Mouse (Mus musculus): Measurements from ENCODE around the gene Sfxn2.

DNA sequence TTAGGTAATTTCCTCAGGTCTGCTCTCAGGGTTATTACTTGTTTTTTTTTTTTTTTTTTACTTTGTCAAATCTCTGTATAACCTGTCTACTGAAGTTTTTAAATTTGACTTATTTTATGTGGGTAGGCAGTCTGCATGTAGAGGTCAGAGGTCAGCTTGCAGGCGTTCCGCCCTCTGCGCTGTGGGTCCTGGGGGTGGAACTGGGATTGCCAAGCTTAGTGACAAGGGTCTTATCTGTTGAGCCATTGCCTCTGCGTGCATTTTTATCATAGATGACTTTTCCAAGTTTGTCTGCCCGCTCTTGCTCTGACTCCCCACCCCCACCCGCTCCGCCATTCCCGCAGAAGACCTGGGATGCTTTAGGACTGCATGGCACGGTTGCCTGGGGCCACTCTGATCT, 62.6 kb downstream of the Sfxn2 start:
- no peak for TF ChIP-seq CTCF (IDR thresholded peaks at IDR 0.05; ENCODE audit: control insufficient read depth, insufficient read depth, insufficient replicate concordance, low read depth, low read length)
- no peak for TF ChIP-seq POLR2A (IDR thresholded peaks at IDR 0.05; ENCODE audit: control insufficient read depth, low read depth, low read length)

Measured in testis, adult 2 months (tissue).